Comparison of ENCODE assay signal across 12 mouse cellular contexts in the genomic region with DNA sequence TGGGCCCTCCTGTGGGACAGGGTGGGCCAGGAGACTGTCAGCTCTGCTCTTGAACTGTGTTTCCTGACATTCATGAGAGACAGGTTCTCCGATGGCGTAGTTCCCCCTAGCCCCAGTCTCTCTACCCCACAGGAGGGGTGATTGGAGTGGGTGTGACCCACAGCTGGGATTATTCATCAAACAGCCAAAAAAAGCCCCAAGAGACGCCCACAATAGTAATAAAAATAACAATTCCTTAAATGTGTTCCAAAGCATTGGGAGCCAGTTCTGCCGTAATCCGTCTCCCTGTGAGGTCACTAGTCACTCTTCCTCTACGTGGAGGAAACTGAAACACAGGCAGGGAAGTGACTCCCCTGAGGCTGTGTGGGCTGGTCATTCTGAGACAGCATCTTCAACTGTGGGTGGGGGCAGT. TPM values are rescaled to one million over a fixed set of nuclear protein-coding genes. Genes with fewer than 3 reads are reported as not detected.
DNase-seq lines count a peak whose midpoint lies in the region; ATAC-seq and TF ChIP-seq lines count a peak whose summit lies in the region.
"Had no signal": no experiment of that assay in that cellular context is flagged by ENCODE, and none has a peak within 500 bp of the region (broad histone marks: within the 10 kb centered on the region; RNA-seq: fewer than 3 reads in every experiment).

No protein-coding gene starts in this region.

- no peaks in the 10 kb centered on the region for H3K79me2 ChIP-seq in heart, adult 2 months (replicated peaks; ENCODE audit: control insufficient read depth, insufficient read depth, low read length)

- intact Hi-C loops in heart, adult 2 months (cut with DNase I), result loop anchor here (2.0 kb wide), 2 partner anchors 20 to 52 kb away; no protein-coding TSS in a partner anchor
- intact Hi-C loops in heart, postnatal 14 days (cut with DNase I), result loop anchor here (5.0 kb wide), 1 partner anchor 50 kb away; no protein-coding TSS in a partner anchor
- intact Hi-C loops in left cerebral cortex, adult 2 months (cut with DNase I), result no loop called here

- peak overlapping the region; percentile 77 for H3K27ac ChIP-seq in heart, adult 2 months
- H3K27ac ChIP-seq in heart, embryonic 11.5 days (ENCODE audit: low read depth, low read length), result no peak overlapping the region
- no peak overlapping the region for H3K27ac ChIP-seq in left cerebral cortex, adult 2 months
- H3K27ac ChIP-seq in hindbrain, embryonic 13.5 days, result no peak overlapping the region
- H3K27ac ChIP-seq: hindbrain, embryonic 12.5 days; midbrain, embryonic 10.5 days; neural tube, embryonic 12.5 days had no signal

- 43% methylated on average over 6 of the region's 6 CpGs for WGBS in heart, adult 2 months
- 60% methylated on average over 6 of the region's 6 CpGs for WGBS in heart, embryonic 11.5 days (ENCODE audit: insufficient replicate concordance)
- 72% methylated on average over 6 of the region's 6 CpGs for WGBS in hindbrain, embryonic 13.5 days

- H3K9me3 ChIP-seq in heart, embryonic 11.5 days (replicated peaks; ENCODE audit: control insufficient read depth, low read length), result no peaks in the 10 kb centered on the region
- no peaks in the 10 kb centered on the region for H3K9me3 ChIP-seq in hindbrain, embryonic 13.5 days
- H3K9me3 ChIP-seq: hindbrain, embryonic 12.5 days; midbrain, embryonic 10.5 days; neural tube, embryonic 12.5 days had no signal

- TF ChIP-seq POLR2A in heart, adult 2 months (IDR thresholded peaks at IDR 0.05; ENCODE audit: insufficient read depth, low read depth, low read length), result no peak

- no peaks in the 10 kb centered on the region for H3K27me3 ChIP-seq in heart, adult 2 months (ENCODE audit: control insufficient read depth, insufficient read depth, low read length)
- H3K27me3 ChIP-seq in heart, embryonic 11.5 days (ENCODE audit: control insufficient read depth, insufficient read depth, low read length), result no peaks in the 10 kb centered on the region
- H3K27me3 ChIP-seq in hindbrain, embryonic 13.5 days, result no peaks in the 10 kb centered on the region
- H3K27me3 ChIP-seq: hindbrain, embryonic 12.5 days; neural tube, embryonic 12.5 days had no signal

- no peak for TF ChIP-seq CTCF in heart, adult 2 months (IDR thresholded peaks at IDR 0.05)
- TF ChIP-seq CTCF in left cerebral cortex, adult 2 months (IDR thresholded peaks at IDR 0.05), result no peak

- no peak; the same call in 1 of the 2 replicates for TF ChIP-seq EP300 in heart, adult 2 months (IDR thresholded peaks at IDR 0.05; ENCODE audit: insufficient read depth, low read depth, low read length)

- H3K4me3 ChIP-seq in heart, adult 2 months, result no peak overlapping the region
- H3K4me3 ChIP-seq in heart, embryonic 11.5 days (ENCODE audit: low read depth, low read length), result no peak overlapping the region
- no peak overlapping the region for H3K4me3 ChIP-seq in left cerebral cortex, adult 2 months
- H3K4me3 ChIP-seq in hindbrain, embryonic 13.5 days, result no peak overlapping the region
- H3K4me3 ChIP-seq: hindbrain, embryonic 12.5 days; midbrain, embryonic 10.5 days; neural tube, embryonic 12.5 days had no signal

- DNase-seq in heart, adult 2 months, result peak in 1 of 2 experiments; percentile 73
- peak; percentile 52 to 60 for DNase-seq in heart, postnatal 14 days
- peak; percentile 18 to 43 for DNase-seq in left cerebral cortex, adult 2 months (ENCODE audit: extremely low spot score in 1 of 2, low spot score in 2 of 2)
- DNase-seq in Muller cell, postnatal 12 days (ENCODE audit: inconsistent ontology term), result no peak
- DNase-seq: thymus, postnatal 14 days had no signal

- H3K36me3 ChIP-seq in heart, adult 2 months (ENCODE audit: control insufficient read depth, insufficient read depth, low read length), result no peaks in the 10 kb centered on the region
- no peaks in the 10 kb centered on the region for H3K36me3 ChIP-seq in heart, embryonic 11.5 days (ENCODE audit: control insufficient read depth, insufficient read depth, low read length)
- no peaks in the 10 kb centered on the region for H3K36me3 ChIP-seq in hindbrain, embryonic 13.5 days
- H3K36me3 ChIP-seq: hindbrain, embryonic 12.5 days; midbrain, embryonic 10.5 days; neural tube, embryonic 12.5 days had no signal

- no peak overlapping the region for H3K4me2 ChIP-seq in heart, embryonic 11.5 days
- no peak overlapping the region for H3K4me2 ChIP-seq in hindbrain, embryonic 13.5 days
- H3K4me2 ChIP-seq: hindbrain, embryonic 12.5 days; neural tube, embryonic 12.5 days had no signal

- H3K4me1 ChIP-seq in heart, adult 2 months (ENCODE audit: control insufficient read depth, insufficient read depth, low read length), result peaks cover 26% of the 10 kb centered on the region
- H3K4me1 ChIP-seq in heart, embryonic 11.5 days (ENCODE audit: control insufficient read depth, insufficient read depth, low read length), result peaks cover 7% of the 10 kb centered on the region
- peaks cover 14% of the 10 kb centered on the region for H3K4me1 ChIP-seq in hindbrain, embryonic 13.5 days (replicated peaks)

- no peak for ATAC-seq in heart, embryonic 11.5 days (replicated peaks; ENCODE audit: insufficient number of reproducible peaks, low FRiP score, low TSS enrichment)
- peak; percentile 78 for ATAC-seq in common myeloid progenitor, adult 5-6 weeks (replicated peaks; ENCODE audit: low read depth, poor library complexity, severe bottlenecking)
- ATAC-seq in hindbrain, embryonic 13.5 days (ENCODE audit: low FRiP score), result no peak
- no peak for ATAC-seq in monocyte, adult 5-6 weeks (replicated peaks; ENCODE audit: insufficient number of reproducible peaks, low FRiP score, low TSS enrichment, poor library complexity, severe bottlenecking)

- H3K9ac ChIP-seq in heart, adult 2 months (ENCODE audit: low read depth, low read length), result no peak overlapping the region
- H3K9ac ChIP-seq in heart, embryonic 11.5 days (ENCODE audit: low read depth, low read length), result no peak overlapping the region
- H3K9ac ChIP-seq in hindbrain, embryonic 13.5 days, result no peak overlapping the region
- H3K9ac ChIP-seq: hindbrain, embryonic 12.5 days; neural tube, embryonic 12.5 days had no signal

RNA-seq across cellular contexts. Expression of a gene that starts 53.7 kb away (rescaled TPM):
- 10 to 100 TPM; 13.6 to 13.7 TPM for total RNA-seq in heart, adult 2 months (2021)
- polyA plus RNA-seq in heart, adult 2 months (2012; rRNA removed), result 14.5 and 21.9 TPM in 2 replicates
- 3.9 and 6.4 TPM in 2 replicates for polyA plus RNA-seq in heart, embryonic 11.5 days (2014; fragmentation: Nextera tagmentation; extraction: Ambion mirVana)
- total RNA-seq in common myeloid progenitor, adult 5-6 weeks (2017), result not detected in 2 replicates
- 10 to 100 TPM; 11.9 to 15.4 TPM for total RNA-seq in heart, postnatal 14 days (2021)
- total RNA-seq in left cerebral cortex, adult 2 months (2021), result 1 to 10 TPM; 5.0 to 8.0 TPM
- polyA plus RNA-seq in hindbrain, embryonic 13.5 days (2015; fragmentation: Nextera tagmentation; extraction: Ambion mirVana), result 3.1 and 3.9 TPM in 2 replicates
- 0.10 TPM in 1 of 3 replicates, not detected in the others for total RNA-seq in monocyte, adult 5-6 weeks (2017)
